Mouse (Mus musculus) erythroid progenitor cell, adult 5-6 weeks (primary cell): ENCODE results near the gene Zfp146. TPM values are rescaled to one million over a fixed set of nuclear protein-coding genes. Genes with fewer than 3 reads are reported as not detected.
"Not testable (repeated sequence)": the region's sequence is repeated elsewhere in the genome, so short reads cannot be mapped to it uniquely, and the experiment has no call there.

Experiments
- ATAC-seq: replicated peaks from 2 replicates; pipeline ENCODE4 v1.8.0; 2016; ENCODE audit warnings: moderate number of reproducible peaks, mild to moderate bottlenecking, moderate TSS enrichment, inconsistent platforms; ENCODE audit not compliant: poor library complexity, low FRiP score, severe bottlenecking
- total RNA-seq, 2 experiments: library from RNA; stranded (forward) in 1 of 2; stranded (reverse) in 1 of 2; fragments of 150-400 nt in 1 of 2; fragments of 186-747, 209-891 nt in 1 of 2; gene quantifications; 2 replicates each; pipeline versions ENCODE4 v1.2.3 to v1.2.4; 2015 to 2017; ENCODE audit warnings: low replicate concordance in 2 of 2

Gene Zfp146
- total RNA-seq, 2 experiments from 2014 or later, result 35.6 to 48.2 TPM

DNA sequence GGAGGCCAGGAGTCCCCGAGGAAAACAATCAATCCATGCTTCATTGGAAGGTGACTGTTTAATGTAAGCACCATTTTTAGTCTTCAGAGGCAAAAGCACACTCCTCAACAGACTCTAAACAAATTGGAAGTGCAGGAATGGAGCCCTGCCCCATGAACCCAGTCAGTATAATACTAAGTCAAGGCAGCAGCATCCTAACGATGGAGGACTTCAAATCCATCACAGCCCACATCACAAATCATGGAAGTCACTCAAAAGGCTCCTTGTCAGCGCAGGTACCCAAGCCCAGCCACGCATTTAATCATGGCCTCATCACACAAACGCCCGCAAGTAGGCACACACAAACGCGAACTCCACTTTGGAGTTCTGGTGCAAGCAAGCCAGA is 26.4 kb downstream of the Zfp146 start:
- ATAC-seq, result no peak

DNA sequence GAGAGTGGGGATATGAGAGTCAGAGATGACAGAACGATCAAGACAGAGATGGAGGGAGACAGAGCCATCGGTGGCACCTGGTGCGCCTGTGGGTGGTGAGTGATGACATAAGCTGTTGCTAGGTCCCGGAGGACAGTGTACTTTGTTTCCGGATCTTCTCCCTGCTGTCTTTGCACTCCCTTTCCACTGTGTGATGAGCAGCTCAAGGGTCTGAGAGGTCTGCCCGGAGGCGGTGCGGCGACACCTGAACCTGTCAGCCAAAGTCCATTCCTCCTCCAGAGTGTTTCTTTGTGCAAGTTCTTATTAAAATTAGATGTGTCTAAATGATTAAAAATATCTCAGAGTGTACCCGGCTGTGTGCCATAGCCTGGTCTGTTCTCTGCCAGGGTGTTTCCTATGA is 32.7 kb downstream of the Zfp146 start:
- no peak for ATAC-seq

DNA sequence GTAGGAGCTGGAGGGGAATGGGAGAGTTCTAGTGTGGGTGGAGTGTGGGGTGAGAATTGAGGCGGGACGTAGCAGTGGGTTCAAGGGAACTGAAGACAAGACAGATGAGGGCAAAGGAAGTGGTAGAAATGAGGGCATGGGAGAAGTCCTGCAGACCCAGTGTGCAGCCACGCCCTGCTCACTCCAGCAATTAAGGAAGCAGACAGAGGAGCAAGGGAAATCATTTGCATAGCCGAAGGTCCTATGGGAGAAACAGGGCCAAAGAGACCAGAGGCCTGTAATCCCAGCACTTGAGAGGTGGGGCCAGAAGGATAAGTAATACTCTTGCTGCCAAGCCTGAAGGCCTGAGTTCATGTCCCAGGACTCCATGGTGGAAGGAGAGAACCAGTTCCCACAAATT is 37.2 kb downstream of the Zfp146 start:
- ATAC-seq, result no peak

GRCm38 (mm10) chr7:30129900-30130299 is 39.6 kb downstream of the Zfp146 start:
- no peak for ATAC-seq

- no peak for ATAC-seq
Measured at GRCm38 (mm10) chr7:30122188-30122530, 47.4 kb downstream of the Zfp146 start.

DNA sequence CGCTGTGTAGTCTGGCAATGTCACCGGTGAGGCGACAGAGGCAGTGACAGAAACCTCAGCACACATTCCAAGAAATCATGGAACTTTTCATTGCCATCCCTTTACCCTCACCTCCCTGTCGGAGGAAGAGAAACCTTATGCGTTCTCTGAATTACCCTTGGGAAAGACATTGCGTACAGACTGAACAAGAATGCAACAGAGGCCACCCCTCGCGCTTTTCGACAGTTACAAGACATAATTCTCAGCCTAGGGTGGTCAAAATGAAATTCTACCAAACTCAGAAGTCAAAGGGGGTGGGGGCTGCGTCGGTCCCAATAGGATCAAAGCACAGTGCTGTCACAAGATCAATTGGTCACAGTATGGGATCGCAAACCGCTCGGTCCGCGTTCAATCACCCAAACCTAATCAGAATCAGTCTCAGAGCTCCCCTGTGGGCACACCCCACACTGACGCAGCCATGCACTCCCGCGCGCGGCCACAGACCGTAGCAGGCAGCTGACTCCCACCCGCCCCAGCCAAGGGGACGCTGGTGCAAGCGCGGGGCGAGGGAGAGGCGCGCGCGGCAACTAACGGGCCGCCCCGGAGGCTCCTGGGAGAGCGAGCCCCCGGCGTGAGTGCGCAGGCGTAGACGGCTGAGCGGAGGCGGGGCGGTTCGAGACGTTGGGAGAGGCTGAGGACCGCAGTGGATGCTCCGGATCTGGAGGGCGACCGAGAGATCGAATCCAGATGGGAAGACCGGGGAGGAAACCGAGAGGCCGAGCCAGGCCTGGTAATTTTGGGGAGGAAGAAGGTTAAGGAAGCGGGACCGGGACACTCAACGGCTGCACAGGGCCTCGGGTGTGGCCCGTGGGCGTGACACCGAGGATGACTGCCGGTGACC is 48.0 kb downstream of the Zfp146 start, which contains the start of gene Zfp382:
Gene Zfp382 (plus strand): TSS at position 635 of the 880 bp plus-strand sequence.
- peak; percentile 96 for ATAC-seq

DNA sequence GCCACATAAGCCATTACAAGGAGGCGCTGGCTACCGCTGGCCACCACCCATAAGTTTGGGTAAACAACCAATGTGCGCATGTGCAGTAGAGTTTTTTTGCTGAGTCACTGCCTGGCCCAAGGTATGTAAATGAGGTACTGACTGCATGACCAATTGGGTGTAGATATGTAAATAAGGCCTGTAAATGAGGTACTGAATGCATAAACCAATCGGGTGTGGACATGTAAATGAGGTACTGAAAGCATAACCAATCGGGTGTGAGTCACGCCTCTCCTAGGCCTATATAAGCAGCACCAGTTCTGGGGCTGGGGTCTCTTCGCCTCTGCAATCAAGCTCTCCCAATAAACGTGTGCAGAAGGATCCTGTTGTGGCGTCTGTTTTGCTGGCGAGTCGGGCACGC is 51.6 kb downstream of the Zfp146 start:
- not testable (repeated sequence) for ATAC-seq

- ATAC-seq, result no peak
Measured at GRCm38 (mm10) chr7:30116076-30116475, 53.5 kb downstream of the Zfp146 start.

Other genes starting within 250 kb of the Zfp146 start
- gene Zfp74, start 215.7 kb downstream of the Zfp146 start, total RNA-seq (2015; ENCODE audit: low replicate concordance), result 4.0 and 4.2 TPM in 2 replicates
- 0.98 and 2.6 TPM in 2 replicates for gene Zfp74, start 215.7 kb downstream of the Zfp146 start, total RNA-seq (2017; ENCODE audit: low replicate concordance)
- 2.5 and 5.4 TPM in 2 replicates for gene Zfp568, start 185.8 kb downstream of the Zfp146 start, total RNA-seq (2015; ENCODE audit: low replicate concordance)
- gene Zfp568, start 185.8 kb downstream of the Zfp146 start, total RNA-seq (2017; ENCODE audit: low replicate concordance), result 4.1 and 4.2 TPM in 2 replicates
- gene Zfp14, start 118.4 kb downstream of the Zfp146 start, total RNA-seq (2015; ENCODE audit: low replicate concordance), result 1.1 TPM in 1 of 2 replicates, not detected in the other
- gene Zfp14, start 118.4 kb downstream of the Zfp146 start, total RNA-seq (2017; ENCODE audit: low replicate concordance), result 0.39 TPM in 1 of 2 replicates, not detected in the other
- gene Zfp82, start 96.8 kb downstream of the Zfp146 start, total RNA-seq (2015; ENCODE audit: low replicate concordance), result 0.84 and 4.0 TPM in 2 replicates
- gene Zfp82, start 96.8 kb downstream of the Zfp146 start, total RNA-seq (2017; ENCODE audit: low replicate concordance), result 0.64 and 2.4 TPM in 2 replicates
- not detected in 2 replicates for gene Gm26920, start 79.3 kb downstream of the Zfp146 start, total RNA-seq (2015; ENCODE audit: low replicate concordance)
- gene Gm26920, start 79.3 kb downstream of the Zfp146 start, total RNA-seq (2017; ENCODE audit: low replicate concordance), result not detected in 2 replicates
- gene Zfp566, start 79.2 kb downstream of the Zfp146 start, total RNA-seq (2015; ENCODE audit: low replicate concordance), result 2.1 and 2.5 TPM in 2 replicates
- not detected in 2 replicates for gene Zfp566, start 79.2 kb downstream of the Zfp146 start, total RNA-seq (2017; ENCODE audit: low replicate concordance)
- 16.2 and 26.8 TPM in 2 replicates for gene Zfp260, start 75.0 kb downstream of the Zfp146 start, total RNA-seq (2015; ENCODE audit: low replicate concordance)
- gene Zfp260, start 75.0 kb downstream of the Zfp146 start, total RNA-seq (2017; ENCODE audit: low replicate concordance), result 2.7 and 3.0 TPM in 2 replicates
- 5.4 and 7.9 TPM in 2 replicates for gene Zfp382, start 47.8 kb downstream of the Zfp146 start, total RNA-seq (2015; ENCODE audit: low replicate concordance)
- gene Zfp382, start 47.8 kb downstream of the Zfp146 start, total RNA-seq (2017; ENCODE audit: low replicate concordance), result 4.0 and 6.0 TPM in 2 replicates
- not detected in 2 replicates for gene Cox7a1, start 14.4 kb upstream of the Zfp146 start, total RNA-seq (2015; ENCODE audit: low replicate concordance)
- not detected in 2 replicates for gene Cox7a1, start 14.4 kb upstream of the Zfp146 start, total RNA-seq (2017; ENCODE audit: low replicate concordance)
- gene Capns1, start 29.1 kb upstream of the Zfp146 start, total RNA-seq (2015; ENCODE audit: low replicate concordance), result 161 and 183 TPM in 2 replicates
- 48.6 and 66.3 TPM in 2 replicates for gene Capns1, start 29.1 kb upstream of the Zfp146 start, total RNA-seq (2017; ENCODE audit: low replicate concordance)
- gene Polr2i, start 62.2 kb upstream of the Zfp146 start, total RNA-seq (2015; ENCODE audit: low replicate concordance), result 18.4 and 35.0 TPM in 2 replicates
- 0.76 and 26.8 TPM in 2 replicates for gene Polr2i, start 62.2 kb upstream of the Zfp146 start, total RNA-seq (2017; ENCODE audit: low replicate concordance)
- 10.9 and 33.9 TPM in 2 replicates for gene Tbcb, start 62.5 kb upstream of the Zfp146 start, total RNA-seq (2015; ENCODE audit: low replicate concordance)
- gene Tbcb, start 62.5 kb upstream of the Zfp146 start, total RNA-seq (2017; ENCODE audit: low replicate concordance), result 15.0 and 29.7 TPM in 2 replicates
- gene Ovol3, start 66.0 kb upstream of the Zfp146 start, total RNA-seq (2015; ENCODE audit: low replicate concordance), result not detected in 2 replicates
- not detected in 2 replicates for gene Ovol3, start 66.0 kb upstream of the Zfp146 start, total RNA-seq (2017; ENCODE audit: low replicate concordance)
- not detected in 2 replicates for gene Thap8, start 110.3 kb upstream of the Zfp146 start, total RNA-seq (2015; ENCODE audit: low replicate concordance)
- not detected in 2 replicates for gene Thap8, start 110.3 kb upstream of the Zfp146 start, total RNA-seq (2017; ENCODE audit: low replicate concordance)
- gene Wdr62, start 110.7 kb upstream of the Zfp146 start, total RNA-seq (2015; ENCODE audit: low replicate concordance), result 42.8 and 71.4 TPM in 2 replicates
- gene Wdr62, start 110.7 kb upstream of the Zfp146 start, total RNA-seq (2017; ENCODE audit: low replicate concordance), result 26.2 and 31.1 TPM in 2 replicates
- not detected in 2 replicates for gene Clip3, start 122.0 kb upstream of the Zfp146 start, total RNA-seq (2015; ENCODE audit: low replicate concordance)
- gene Clip3, start 122.0 kb upstream of the Zfp146 start, total RNA-seq (2017; ENCODE audit: low replicate concordance), result not detected in 2 replicates
- 2.5 and 11.3 TPM in 2 replicates for gene Alkbh6, start 139.0 kb upstream of the Zfp146 start, total RNA-seq (2015; ENCODE audit: low replicate concordance)
- gene Alkbh6, start 139.0 kb upstream of the Zfp146 start, total RNA-seq (2017; ENCODE audit: low replicate concordance), result 4.2 TPM in 1 of 2 replicates, not detected in the other
- not detected in 2 replicates for gene Syne4, start 145.1 kb upstream of the Zfp146 start, total RNA-seq (2015; ENCODE audit: low replicate concordance)
- not detected in 2 replicates for gene Syne4, start 145.1 kb upstream of the Zfp146 start, total RNA-seq (2017; ENCODE audit: low replicate concordance)
- not detected in 2 replicates for gene E130208F15Rik, start 152.0 kb upstream of the Zfp146 start, total RNA-seq (2015; ENCODE audit: low replicate concordance)
- gene E130208F15Rik, start 152.0 kb upstream of the Zfp146 start, total RNA-seq (2017; ENCODE audit: low replicate concordance), result 0.39 TPM in 1 of 2 replicates, not detected in the other
- 2.5 TPM in 1 of 2 replicates, not detected in the other for gene Sdhaf1, start 154.1 kb upstream of the Zfp146 start, total RNA-seq (2015; ENCODE audit: low replicate concordance)
- gene Sdhaf1, start 154.1 kb upstream of the Zfp146 start, total RNA-seq (2017; ENCODE audit: low replicate concordance), result 0.45 and 0.64 TPM in 2 replicates
- gene Lrfn3, start 193.0 kb upstream of the Zfp146 start, total RNA-seq (2015; ENCODE audit: low replicate concordance), result not detected in 2 replicates
- not detected in 2 replicates for gene Lrfn3, start 193.0 kb upstream of the Zfp146 start, total RNA-seq (2017; ENCODE audit: low replicate concordance)
- gene Tyrobp, start 244.0 kb upstream of the Zfp146 start, total RNA-seq (2015; ENCODE audit: low replicate concordance), result 243 and 282 TPM in 2 replicates
- gene Tyrobp, start 244.0 kb upstream of the Zfp146 start, total RNA-seq (2017; ENCODE audit: low replicate concordance), result 60.1 and 77.1 TPM in 2 replicates